Mouse (Mus musculus): ENCODE measurements around the gene Fbxw10. TPM values are rescaled to one million over a fixed set of nuclear protein-coding genes. Genes with fewer than 3 reads are reported as not detected.
A peak's percentile ranks its signal among the peaks of the same experiment; 100 is the strongest.

Fbxw10 gene
- total and polyA plus RNA-seq, 3 experiments: not detected

GRCm38 (mm10) chr11:62820059-62820541 lies 26.8 kb upstream of the Fbxw10 start, which contains the start of gene Trim16 (continued):
- peak; percentile 74 for TF ChIP-seq MYB (IDR thresholded peaks at IDR 0.05; ENCODE audit: low read depth, low read length)
- peak; percentile 27; the same call in 1 of the 2 replicates for TF ChIP-seq CHD1 (IDR thresholded peaks at IDR 0.05; ENCODE audit: low read depth, low read length)
- peak; percentile 88 for TF ChIP-seq EP300 (IDR thresholded peaks at IDR 0.05; ENCODE audit: low read depth in 1 of 2, low read length in 2 of 2)
- peak; percentile 74; the same call in 1 of the 2 replicates for TF ChIP-seq ZMIZ1 (IDR thresholded peaks at IDR 0.05; ENCODE audit: low read depth, low read length)
- no peak; the same call in 1 of the 2 replicates for TF ChIP-seq KAT2A (conservative IDR thresholded peaks at IDR 0.05; ENCODE audit: low read depth, low read length)
- peak in 1 of 2 experiments; percentile 54; a peak in 1 of 4 replicates for TF ChIP-seq POLR2A (IDR thresholded peaks at IDR 0.05; ENCODE audit: control insufficient read depth in 1 of 2, insufficient read depth in 1 of 2, low read depth in 1 of 2, low read length in 2 of 2, poor library complexity in 1 of 2)

DNA sequence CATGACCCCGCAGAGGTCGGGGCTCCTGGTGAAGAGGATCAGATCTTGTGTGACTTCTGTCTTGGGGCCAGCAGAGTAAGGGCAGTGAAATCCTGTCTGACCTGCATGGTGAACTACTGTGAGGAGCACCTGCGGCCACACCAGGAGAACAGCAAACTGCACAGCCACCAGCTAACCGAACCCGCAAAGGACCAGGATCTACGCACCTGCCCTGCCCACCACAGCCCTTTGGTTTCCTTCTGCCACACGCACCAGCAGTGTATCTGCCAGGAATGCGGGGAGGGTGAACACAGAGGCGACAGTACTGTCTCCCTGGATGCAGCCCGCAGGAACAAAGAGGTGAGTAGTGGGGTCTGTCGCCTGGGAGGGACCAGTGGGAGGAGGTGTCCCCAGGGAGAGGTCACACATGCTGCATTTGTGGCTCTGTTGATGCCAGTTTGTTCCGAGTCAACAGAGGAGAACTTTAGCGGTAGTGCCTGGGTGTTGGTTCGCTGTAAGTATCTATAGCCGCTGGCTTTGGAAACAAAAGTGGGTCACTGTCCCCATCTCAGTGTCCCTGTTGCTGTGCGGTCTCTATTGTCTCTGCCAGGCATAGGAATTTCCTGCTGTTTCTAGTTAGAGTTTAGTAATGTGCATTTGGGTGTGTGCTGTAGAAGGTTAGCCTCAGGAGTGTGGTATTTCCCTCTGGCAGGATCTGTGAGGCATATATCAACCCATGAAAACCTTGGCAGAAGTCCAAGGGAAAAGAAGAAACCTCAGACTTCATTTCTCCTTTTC lies 26.0 kb upstream of the Fbxw10 start:
- Histone ChIP-seq H3K4me3 (ENCODE audit: control insufficient read depth in 1 of 2, insufficient read depth in 1 of 2, low read depth in 2 of 2, low read length in 2 of 2) (peak overlapping the region; percentile 52 to 70), H3K4me1 (ENCODE audit: control insufficient read depth in 1 of 2, insufficient read depth in 2 of 2, low read length in 2 of 2) (peaks cover 11 to 44% of the 10 kb centered on the region in 2 experiments), H3K9ac (ENCODE audit: control insufficient read depth, low read depth, low read length, poor library complexity, severe bottlenecking) (peak overlapping the region; percentile 25), H3K9me3 (replicated peaks; ENCODE audit: insufficient read depth, low read length) (no peaks in the 10 kb centered on the region), H3K36me3 (ENCODE audit: control insufficient read depth in 1 of 2, insufficient read depth in 2 of 2, low read length in 2 of 2) (peaks cover 0 to 36% of the 10 kb centered on the region in 2 experiments; a peak in 2 of 4 replicates), H3K27ac (ENCODE audit: control insufficient read depth, low read depth, low read length) (peak overlapping the region; percentile 21), H3K79me2 (ENCODE audit: control insufficient read depth, insufficient read depth, low read length, poor library complexity) (no peaks in the 10 kb centered on the region), H3K27me3 (ENCODE audit: control insufficient read depth in 1 of 2, insufficient read depth in 2 of 2, low read length in 2 of 2) (no peaks in the 10 kb centered on the region)
- peak; percentile 84 for DNase-seq (ENCODE audit: low read depth, low spot score)
- peak; percentile 74 for TF ChIP-seq ETS1 (IDR thresholded peaks at IDR 0.05; ENCODE audit: low read depth, low read length)
- no peak for TF ChIP-seq ZMIZ1 (IDR thresholded peaks at IDR 0.05; ENCODE audit: low read depth, low read length)
- peak; percentile 33; the same call in 1 of the 2 replicates for TF ChIP-seq MAX (IDR thresholded peaks at IDR 0.05; ENCODE audit: low read length)
- TF ChIP-seq TBP (IDR thresholded peaks at IDR 0.05; ENCODE audit: low read depth, low read length): 0 out of 2 replicates have a peak, but pooled peaks have one; percentile 16
- TF ChIP-seq CHD1 (IDR thresholded peaks at IDR 0.05; ENCODE audit: low read depth, low read length): no peak
- TF ChIP-seq ZNF384 (IDR thresholded peaks at IDR 0.05; ENCODE audit: low read depth, low read length): no peak
- peak; percentile 54; the same call in 1 of the 2 replicates for TF ChIP-seq SIN3A (IDR thresholded peaks at IDR 0.05; ENCODE audit: low read length)
- TF ChIP-seq RCOR1 (IDR thresholded peaks at IDR 0.05; ENCODE audit: low read depth, low read length): peak; percentile 84
- peak; percentile 41; the same call in 1 of the 2 replicates for TF ChIP-seq TCF12 (IDR thresholded peaks at IDR 0.05; ENCODE audit: low read depth, low read length)
- TF ChIP-seq GATA1 (IDR thresholded peaks at IDR 0.05; ENCODE audit: low read depth, low read length): no peak
- peak; percentile 18 to 56; a peak in 3 of 4 replicates for TF ChIP-seq EP300 (IDR thresholded peaks at IDR 0.05; ENCODE audit: low read depth in 1 of 2, low read length in 2 of 2)

DNA sequence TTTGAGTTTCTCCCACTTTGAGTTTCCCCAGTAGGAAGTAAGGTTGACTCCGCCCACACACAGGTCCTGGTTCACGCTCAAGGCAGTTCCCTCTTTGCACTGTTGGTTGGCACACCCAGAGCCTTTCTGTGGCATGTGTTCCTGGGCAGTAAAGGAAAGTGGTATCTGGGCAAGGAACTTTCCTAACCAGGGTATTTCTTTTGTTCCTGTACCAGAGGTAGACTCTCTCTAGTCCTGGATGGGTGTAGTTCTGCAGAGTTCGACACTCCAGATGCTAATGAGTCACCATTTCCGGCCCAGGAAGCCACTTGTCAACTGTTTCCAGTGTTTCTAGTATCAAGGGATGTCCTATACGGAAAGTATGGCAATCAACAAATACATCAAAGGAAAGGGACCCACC lies 25.0 kb upstream of the Fbxw10 start:
- Histone ChIP-seq H3K4me1 (ENCODE audit: control insufficient read depth in 1 of 2, insufficient read depth in 2 of 2, low read length in 2 of 2) (peaks cover 11 to 42% of the 10 kb centered on the region in 2 experiments), H3K27me3 (ENCODE audit: control insufficient read depth in 1 of 2, insufficient read depth in 2 of 2, low read length in 2 of 2) (no peaks in the 10 kb centered on the region), H3K79me2 (ENCODE audit: control insufficient read depth, insufficient read depth, low read length, poor library complexity) (no peaks in the 10 kb centered on the region), H3K27ac (ENCODE audit: control insufficient read depth, low read depth, low read length) (peak overlapping the region; percentile 18; the same call in 1 of the 2 replicates), H3K9me3 (replicated peaks; ENCODE audit: insufficient read depth, low read length) (no peaks in the 10 kb centered on the region), H3K4me3 (ENCODE audit: control insufficient read depth in 1 of 2, insufficient read depth in 1 of 2, low read depth in 2 of 2, low read length in 2 of 2) (peak overlapping the region; percentile 26 to 47), H3K9ac (ENCODE audit: control insufficient read depth, low read depth, low read length, poor library complexity, severe bottlenecking) (peak overlapping the region; percentile 5; the same call in 1 of the 2 replicates), H3K36me3 (ENCODE audit: control insufficient read depth in 1 of 2, insufficient read depth in 2 of 2, low read length in 2 of 2) (peaks cover 0 to 34% of the 10 kb centered on the region in 2 experiments; a peak in 2 of 4 replicates)
- peak; percentile 79 for DNase-seq (ENCODE audit: low read depth, low spot score)
- TF ChIP-seq SMC3 (IDR thresholded peaks at IDR 0.05; ENCODE audit: low read depth, low read length) (no peak), GATA1 (IDR thresholded peaks at IDR 0.05; ENCODE audit: low read depth, low read length) (no peak), RCOR1 (IDR thresholded peaks at IDR 0.05; ENCODE audit: low read depth, low read length) (no peak), USF2 (IDR thresholded peaks at IDR 0.05; ENCODE audit: borderline replicate concordance in 1 of 2, insufficient read depth in 1 of 2, low read depth in 1 of 2, low read length in 2 of 2) (no peak), E2F4 (IDR thresholded peaks at IDR 0.05; ENCODE audit: borderline replicate concordance, low read depth, low read length) (no peak), NRF1 (IDR thresholded peaks at IDR 0.05; ENCODE audit: insufficient read depth, low read depth, low read length, poor library complexity, severe bottlenecking) (no peak), HCFC1 (IDR thresholded peaks at IDR 0.05; ENCODE audit: low read depth, low read length) (no peak), KAT2A (conservative IDR thresholded peaks at IDR 0.05; ENCODE audit: low read depth, low read length) (no peak), SIN3A (IDR thresholded peaks at IDR 0.05; ENCODE audit: low read length) (no peak; the same call in 1 of the 2 replicates), BHLHE40 (IDR thresholded peaks at IDR 0.05; ENCODE audit: borderline replicate concordance, low read depth, low read length) (no peak), MYC (IDR thresholded peaks at IDR 0.05; ENCODE audit: low read depth, low read length) (peak; percentile 32; the same call in 1 of the 2 replicates), TCF12 (IDR thresholded peaks at IDR 0.05; ENCODE audit: low read depth, low read length) (no peak), POLR2AphosphoS5 (IDR thresholded peaks at IDR 0.05; ENCODE audit: borderline replicate concordance, low read depth, low read length) (no peak), ZMIZ1 (IDR thresholded peaks at IDR 0.05; ENCODE audit: low read depth, low read length) (no peak), TAL1 (IDR thresholded peaks at IDR 0.05; ENCODE audit: low read length) (no peak), ELF1 (IDR thresholded peaks at IDR 0.05; ENCODE audit: low read depth, low read length) (no peak), POLR2A (IDR thresholded peaks at IDR 0.05; ENCODE audit: control insufficient read depth in 1 of 2, insufficient read depth in 1 of 2, low read depth in 1 of 2, low read length in 2 of 2, poor library complexity in 1 of 2) (no peak)

Data from MEL (cell line).